Mouse (Mus musculus) neural tube, embryonic 13.5 days (tissue): ENCODE data around the gene Itpr2. TPM values are rescaled to one million over a fixed set of nuclear protein-coding genes. Genes with fewer than 3 reads are reported as not detected.

Source experiments
- ATAC-seq: fragments of 200-750 bp; cut with Nextera tagmentation; 2 replicates; pipeline ENCODE4 v1.8.0; 2017; ENCODE audit warnings: low read depth, mild to moderate bottlenecking, moderate TSS enrichment, moderate library complexity
- H3K27ac ChIP-seq: fragments of 300-500 bp; sonication (generic); replicated peaks from 2 replicates; pipeline ENCODE4 v1.5.1; 2015; ENCODE audit warnings: moderate library complexity, mild to moderate bottlenecking, inconsistent platforms
- H3K27me3 ChIP-seq: fragments of 300-500 bp; sonication (generic); 2 replicates; pipeline ENCODE4 v1.6.1; 2015; ENCODE audit warnings: mild to moderate bottlenecking, inconsistent platforms
- H3K36me3 ChIP-seq: fragments of 300-500 bp; sonication (generic); 2 replicates; pipeline ENCODE4 v1.6.1; 2015; ENCODE audit warnings: mild to moderate bottlenecking, inconsistent platforms
- H3K4me1 ChIP-seq: fragments of 300-500 bp; sonication (generic); replicated peaks from 2 replicates; pipeline ENCODE4 v1.6.1; 2015; ENCODE audit warnings: inconsistent platforms
- H3K4me2 ChIP-seq: fragments of 300-500 bp; sonication (generic); 2 replicates; pipeline ENCODE4 v1.6.1; 2015; ENCODE audit warnings: inconsistent platforms, mild to moderate bottlenecking, moderate library complexity
- H3K4me3 ChIP-seq: fragments of 300-500 bp; sonication (generic); 2 replicates; pipeline ENCODE4 v1.5.1; 2015; ENCODE audit warnings: mild to moderate bottlenecking, inconsistent platforms
- H3K9ac ChIP-seq: fragments of 300-500 bp; sonication (generic); 2 replicates; pipeline ENCODE4 v1.6.1; 2015; ENCODE audit warnings: moderate library complexity, mild to moderate bottlenecking, inconsistent platforms
- H3K9me3 ChIP-seq: fragments of 300-500 bp; sonication (generic); 2 replicates; pipeline ENCODE4 v1.6.1; 2016; ENCODE audit warnings: inconsistent platforms
- WGBS: fragments of 180-500 bp; shearing (Covaris S2); methylation state at CpG from one replicate; pipeline ENCODE4 v1.1.7; 2015; 5-methylcytosine and 5-hydroxymethylcytosine counted together
- polyA plus RNA-seq: library from polyadenylated mRNA; unstranded; fragments of >200 nt; fragmentation: Nextera tagmentation; extraction: Ambion mirVana; gene quantifications from 2 replicates; pipeline ENCODE4 v1.2.1, GENCODE M21; 2015

The Itpr2 gene
- polyA plus RNA-seq, 1 experiment from 2014 or later, result 5.5 TPM

DNA sequence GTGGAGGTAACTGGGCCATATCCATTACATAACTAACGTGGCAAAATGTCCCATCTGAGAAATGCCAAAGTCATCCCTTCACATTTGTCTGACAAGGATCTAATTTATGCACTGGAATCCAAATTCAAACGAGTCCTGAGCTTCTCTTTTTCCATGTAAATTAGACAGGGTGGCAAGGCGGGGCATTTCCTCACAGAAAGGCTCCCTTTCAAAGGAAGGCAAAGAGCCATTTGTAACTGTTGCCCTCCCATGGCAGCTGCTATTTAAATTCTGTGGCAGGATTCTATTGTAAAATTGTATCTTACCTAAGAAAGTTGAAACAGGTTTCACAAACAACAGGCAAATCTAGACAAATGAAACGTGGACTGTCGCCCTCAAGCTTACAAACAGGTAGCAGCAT, 43.6 kb downstream of the Itpr2 start:
- 21% methylated on average over 5 of the region's 5 CpGs for WGBS
- no peak overlapping the region for H3K9ac ChIP-seq
- H3K4me3 ChIP-seq, result no peak overlapping the region
- H3K27ac ChIP-seq, result no peak overlapping the region
- 0 out of 2 replicates have a peak, but pooled peaks cover 4% of the 10 kb centered on the region for H3K4me1 ChIP-seq
- H3K27me3 ChIP-seq, result no peaks in the 10 kb centered on the region
- H3K4me2 ChIP-seq, result no peak overlapping the region
- ATAC-seq, result no peak
- H3K9me3 ChIP-seq, result no peaks in the 10 kb centered on the region
- H3K36me3 ChIP-seq, result no peaks in the 10 kb centered on the region

DNA sequence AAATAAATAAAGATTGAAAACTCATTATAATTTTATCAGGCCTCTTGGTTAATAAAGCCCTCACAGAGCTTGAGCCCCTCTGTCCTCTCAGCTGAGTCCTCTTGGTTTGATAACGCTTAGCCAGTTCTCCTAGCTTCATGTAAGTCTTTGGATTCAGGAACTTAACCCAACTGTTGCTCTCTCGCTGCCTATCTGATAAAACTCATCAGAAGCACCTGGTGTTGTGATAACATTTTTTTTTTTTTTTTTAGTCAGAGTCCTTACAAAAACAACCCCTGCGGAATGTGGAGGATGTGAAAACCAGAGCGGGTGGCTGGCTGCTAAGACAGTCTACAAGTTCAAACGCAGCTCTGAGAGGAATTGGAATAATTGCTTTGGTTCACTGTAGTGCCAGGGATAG, 45.3 kb downstream of the Itpr2 start:
- H3K4me3 ChIP-seq, result no peak overlapping the region
- no peaks in the 10 kb centered on the region for H3K9me3 ChIP-seq
- ATAC-seq, result no peak
- no peak overlapping the region for H3K4me2 ChIP-seq
- 89% methylated on average over 5 of the region's 5 CpGs for WGBS
- no peak overlapping the region for H3K27ac ChIP-seq
- 0 out of 2 replicates have a peak, but pooled peaks cover 4% of the 10 kb centered on the region for H3K4me1 ChIP-seq
- no peaks in the 10 kb centered on the region for H3K36me3 ChIP-seq
- no peak overlapping the region for H3K9ac ChIP-seq
- H3K27me3 ChIP-seq, result no peaks in the 10 kb centered on the region

DNA sequence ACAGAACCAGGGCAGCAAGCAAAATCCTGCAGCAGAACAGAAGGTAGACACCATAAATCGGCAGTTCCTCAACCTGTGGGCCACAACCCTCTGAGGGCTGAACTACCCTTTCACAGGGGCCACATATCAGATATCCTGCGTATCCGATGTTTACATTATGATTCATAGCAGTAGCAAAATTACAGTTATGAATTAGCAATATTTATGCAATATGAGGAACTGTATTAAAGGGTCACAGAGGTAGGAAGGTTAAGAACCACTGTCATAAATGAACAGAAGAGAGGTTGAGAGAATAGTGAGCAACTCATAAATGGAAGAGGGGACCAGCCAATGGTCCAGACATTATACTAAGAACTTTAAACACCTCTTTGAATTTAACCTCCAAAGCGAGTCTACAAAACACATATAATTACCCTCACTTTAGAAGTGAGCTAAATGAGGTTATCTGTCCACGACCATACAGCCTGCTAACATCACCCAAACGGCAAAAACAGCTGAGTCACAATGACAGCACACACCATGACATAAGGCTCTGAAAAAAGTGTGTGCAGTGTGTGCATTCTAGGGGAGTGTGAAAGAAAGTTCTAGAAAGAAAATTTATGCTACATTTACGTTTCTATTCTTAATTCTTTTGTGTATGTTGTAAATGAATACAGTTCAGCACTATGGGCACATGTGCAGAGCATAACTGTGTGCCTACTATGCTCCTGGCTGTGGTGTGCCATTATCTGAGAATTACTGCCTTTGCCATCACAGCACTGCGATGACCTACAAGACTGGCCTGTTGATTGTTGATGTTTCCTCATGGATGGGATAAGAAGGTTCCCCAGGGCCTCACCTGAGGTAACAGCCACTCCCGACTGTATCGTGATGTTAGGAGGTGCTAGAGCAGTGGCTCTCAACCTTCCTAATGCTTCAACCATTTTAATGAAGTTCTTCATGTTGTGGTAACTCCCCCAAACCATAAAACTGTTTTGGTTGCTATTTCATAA, 47.2 kb downstream of the Itpr2 start:
- WGBS, result 88% methylated on average over 10 of the region's 10 CpGs
- no peaks in the 10 kb centered on the region for H3K36me3 ChIP-seq
- no peak overlapping the region for H3K4me3 ChIP-seq
- H3K9ac ChIP-seq, result no peak overlapping the region
- no peaks in the 10 kb centered on the region for H3K9me3 ChIP-seq
- H3K27me3 ChIP-seq, result no peaks in the 10 kb centered on the region
- H3K4me2 ChIP-seq, result no peak overlapping the region
- H3K27ac ChIP-seq, result no peak overlapping the region
- no peak for ATAC-seq
- H3K4me1 ChIP-seq, result 0 out of 2 replicates have a peak, but pooled peaks cover 4% of the 10 kb centered on the region

DNA sequence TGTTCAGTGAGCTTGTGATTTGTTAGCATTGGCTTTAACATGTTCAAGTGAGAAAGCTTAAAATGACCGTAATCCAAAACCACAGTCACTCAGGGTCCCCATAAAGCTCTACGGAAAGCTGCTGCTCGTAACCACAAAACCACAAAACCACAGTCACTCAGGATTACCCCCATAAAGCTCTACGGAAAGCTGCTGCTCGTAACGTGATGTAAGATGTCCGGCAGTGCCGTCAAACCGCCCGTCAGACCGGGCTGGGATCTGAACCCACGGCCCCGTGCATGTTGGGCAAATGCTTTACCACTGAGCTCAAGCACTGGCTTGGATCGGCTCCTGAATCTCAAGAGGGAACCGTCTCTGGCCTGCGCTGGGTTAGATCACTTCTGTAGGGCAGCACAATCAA, 49.5 kb downstream of the Itpr2 start:
- ATAC-seq, result no peak
- Histone ChIP-seq H3K27me3 (no peaks in the 10 kb centered on the region), H3K27ac (no peak overlapping the region), H3K9ac (no peak overlapping the region), H3K9me3 (no peaks in the 10 kb centered on the region), H3K36me3 (no peaks in the 10 kb centered on the region), H3K4me3 (no peak overlapping the region), H3K4me2 (no peak overlapping the region), H3K4me1 (no peaks in the 10 kb centered on the region)
- WGBS, result 85% methylated on average over 16 of the region's 16 CpGs

- H3K4me1 ChIP-seq, result no peaks in the 10 kb centered on the region
- no peaks in the 10 kb centered on the region for H3K36me3 ChIP-seq
- no peak overlapping the region for H3K9ac ChIP-seq
- H3K27ac ChIP-seq, result no peak overlapping the region
- no peak overlapping the region for H3K4me2 ChIP-seq
- no peak for ATAC-seq
- H3K4me3 ChIP-seq, result no peak overlapping the region
- H3K9me3 ChIP-seq, result no peaks in the 10 kb centered on the region
- 92% methylated on average over 11 of the region's 11 CpGs for WGBS
- no peaks in the 10 kb centered on the region for H3K27me3 ChIP-seq
Measured at GRCm38 (mm10) chr6:146446032-146446704, 55.9 kb downstream of the Itpr2 start.

DNA sequence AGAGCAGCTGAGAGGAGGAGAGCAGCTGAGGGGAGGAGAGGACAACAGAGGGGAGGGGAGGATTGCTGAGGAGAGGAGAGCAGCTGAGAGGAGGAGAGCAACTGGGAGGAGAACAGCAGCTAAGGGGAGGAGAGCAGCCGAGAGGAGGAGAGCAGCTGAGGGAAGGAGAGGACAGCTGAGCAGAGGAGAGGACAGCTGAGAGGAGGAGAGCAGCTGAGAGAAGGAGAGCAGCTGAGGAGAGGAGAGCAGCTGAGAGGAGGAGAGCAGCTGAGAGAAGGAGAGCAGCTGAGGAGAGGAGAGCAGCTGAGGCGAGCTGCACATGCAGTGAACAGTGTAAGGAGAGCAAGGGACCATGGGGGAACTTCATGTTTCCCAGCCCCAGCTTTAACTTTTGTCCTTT, 62.2 kb downstream of the Itpr2 start:
- ATAC-seq, result no peak
- peaks cover 11% of the 10 kb centered on the region; the same call in 1 of the 2 replicates for H3K4me1 ChIP-seq
- H3K4me3 ChIP-seq, result no peak overlapping the region
- WGBS, result 54% methylated on average over 2 of the region's 2 CpGs
- H3K36me3 ChIP-seq, result no peaks in the 10 kb centered on the region
- H3K9me3 ChIP-seq, result no peaks in the 10 kb centered on the region
- H3K27ac ChIP-seq, result no peak overlapping the region
- no peak overlapping the region for H3K4me2 ChIP-seq
- H3K9ac ChIP-seq, result no peak overlapping the region
- H3K27me3 ChIP-seq, result no peaks in the 10 kb centered on the region

DNA sequence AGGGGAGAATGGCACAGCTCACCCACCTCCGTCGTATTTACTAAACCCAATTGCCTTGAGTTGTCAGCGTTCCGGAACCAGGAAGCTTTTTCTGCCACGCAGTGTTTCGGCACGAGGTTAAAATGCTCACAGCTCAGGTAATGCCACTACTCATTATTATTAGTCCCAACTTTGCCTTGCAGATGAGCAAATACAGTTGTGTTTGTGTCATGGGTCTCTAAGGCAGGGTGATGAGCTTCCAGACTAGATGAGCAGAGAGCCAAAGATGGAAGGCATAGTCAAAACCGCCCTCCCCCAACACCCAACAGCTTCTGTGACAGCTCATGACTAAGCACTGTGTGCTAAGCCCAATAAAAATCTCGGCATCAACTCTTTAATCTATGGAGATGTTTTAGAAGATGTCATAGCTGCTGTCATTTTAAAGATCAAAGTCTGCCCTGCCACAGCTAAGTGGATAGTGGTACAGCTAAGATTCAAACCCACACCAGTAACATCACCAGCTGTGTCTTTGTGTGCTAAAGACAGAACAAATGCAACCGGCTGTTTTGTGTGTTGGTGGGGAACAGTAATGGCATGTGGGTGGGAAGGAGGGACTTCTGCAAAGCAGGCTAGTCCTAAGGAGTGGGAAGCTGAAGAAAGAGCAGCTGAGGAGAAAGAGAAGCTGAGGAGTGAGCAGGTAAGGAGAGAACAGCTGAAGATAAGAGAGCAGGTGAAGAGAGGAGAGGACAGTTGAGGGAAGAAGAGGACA, 62.8 kb downstream of the Itpr2 start:
- ATAC-seq, result no peak
- 81% methylated on average over 10 of the region's 10 CpGs for WGBS
- Histone ChIP-seq H3K36me3 (no peaks in the 10 kb centered on the region), H3K27me3 (no peaks in the 10 kb centered on the region), H3K27ac (no peak overlapping the region), H3K9ac (no peak overlapping the region), H3K4me1 (peaks cover 11% of the 10 kb centered on the region; the same call in 1 of the 2 replicates), H3K4me2 (no peak overlapping the region), H3K4me3 (no peak overlapping the region), H3K9me3 (no peaks in the 10 kb centered on the region)

- ATAC-seq, result no peak
- Histone ChIP-seq H3K36me3 (no peaks in the 10 kb centered on the region), H3K27me3 (no peaks in the 10 kb centered on the region), H3K9me3 (no peaks in the 10 kb centered on the region), H3K9ac (no peak overlapping the region), H3K4me3 (no peak overlapping the region), H3K4me1 (peaks cover 11% of the 10 kb centered on the region; the same call in 1 of the 2 replicates), H3K27ac (no peak overlapping the region), H3K4me2 (no peak overlapping the region)
- 85% methylated on average over 7 of the region's 7 CpGs for WGBS
Measured at GRCm38 (mm10) chr6:146438057-146438456, 64.0 kb downstream of the Itpr2 start.

GRCm38 (mm10) chr6:146436916-146437496, 65.0 kb downstream of the Itpr2 start:
- H3K27ac ChIP-seq, result no peak overlapping the region
- ATAC-seq, result no peak
- no peaks in the 10 kb centered on the region for H3K27me3 ChIP-seq
- H3K9me3 ChIP-seq, result no peaks in the 10 kb centered on the region
- no peaks in the 10 kb centered on the region for H3K36me3 ChIP-seq
- no peak overlapping the region for H3K4me3 ChIP-seq
- no peak overlapping the region for H3K9ac ChIP-seq
- H3K4me1 ChIP-seq, result peaks cover 11% of the 10 kb centered on the region; the same call in 1 of the 2 replicates
- H3K4me2 ChIP-seq, result no peak overlapping the region
- 48% methylated on average over 12 of the region's 12 CpGs for WGBS

GRCm38 (mm10) chr6:146434217-146434616, 67.8 kb downstream of the Itpr2 start:
- H3K4me1 ChIP-seq, result peaks cover 11% of the 10 kb centered on the region; the same call in 1 of the 2 replicates
- no peak overlapping the region for H3K9ac ChIP-seq
- H3K27me3 ChIP-seq, result no peaks in the 10 kb centered on the region
- no peak for ATAC-seq
- H3K9me3 ChIP-seq, result no peaks in the 10 kb centered on the region
- no peak overlapping the region for H3K27ac ChIP-seq
- 95% methylated on average over 2 of the region's 2 CpGs for WGBS
- no peak overlapping the region for H3K4me2 ChIP-seq
- H3K4me3 ChIP-seq, result no peak overlapping the region
- no peaks in the 10 kb centered on the region for H3K36me3 ChIP-seq

DNA sequence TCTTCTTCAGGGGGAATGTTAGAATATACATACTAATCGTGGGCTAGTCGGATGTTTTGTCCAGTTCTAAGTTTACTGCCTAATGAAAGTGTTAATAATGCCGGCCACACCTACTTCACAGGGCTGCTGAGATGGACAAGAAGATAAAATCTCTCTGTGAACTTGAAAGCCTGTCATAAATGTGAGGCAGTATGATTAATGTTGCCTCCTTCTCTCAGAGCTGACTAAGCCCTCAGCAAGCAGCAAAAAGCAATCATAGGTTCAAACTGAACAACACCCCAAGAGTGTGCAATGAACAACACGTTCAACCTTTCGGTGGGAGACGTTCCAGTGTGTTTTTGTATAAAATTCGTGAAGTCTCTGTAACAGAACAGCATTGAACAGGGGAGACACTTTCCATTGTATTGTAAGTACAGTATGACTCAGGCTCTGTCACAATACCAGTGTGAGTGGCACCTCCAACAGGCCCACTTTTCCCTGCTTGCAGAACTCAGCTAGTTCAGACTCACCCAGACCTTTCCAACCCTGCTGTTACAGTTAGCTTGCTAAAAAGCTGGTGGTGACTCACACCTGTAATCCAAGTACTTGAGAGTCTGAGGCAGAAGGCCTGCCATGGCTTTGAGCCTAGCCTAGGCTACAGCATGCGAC, 69.7 kb downstream of the Itpr2 start:
- H3K36me3 ChIP-seq, result no peaks in the 10 kb centered on the region
- no peak overlapping the region for H3K4me2 ChIP-seq
- ATAC-seq, result no peak
- peaks cover 4% of the 10 kb centered on the region; the same call in 1 of the 2 replicates for H3K4me1 ChIP-seq
- no peak overlapping the region for H3K4me3 ChIP-seq
- no peaks in the 10 kb centered on the region for H3K27me3 ChIP-seq
- no peaks in the 10 kb centered on the region for H3K9me3 ChIP-seq
- H3K27ac ChIP-seq, result no peak overlapping the region
- 82% methylated on average over 8 of the region's 8 CpGs for WGBS
- H3K9ac ChIP-seq, result no peak overlapping the region
